Mouse (Mus musculus) neural tube, embryonic 11.5 days (tissue): ENCODE measurements around the gene Ism2. TPM values are rescaled to one million over a fixed set of nuclear protein-coding genes. Genes with fewer than 3 reads are reported as not detected.

Experiments
- ATAC-seq: fragments of 200-750 bp; cut with Nextera tagmentation; 2 replicates; pipeline ENCODE4 v1.8.0; 2017; ENCODE audit warnings: moderate number of reproducible peaks, mild to moderate bottlenecking, moderate TSS enrichment, moderate library complexity; ENCODE audit not compliant: insufficient read depth, low FRiP score, low TSS enrichment
- DNase-seq: peaks from one replicate; pipeline ENCODE4 v3.0.0-alpha.2; 2015; ENCODE audit warnings: low spot score
- H3K27ac ChIP-seq: fragments of 300-500 bp; sonication (generic); 2 replicates; pipeline ENCODE4 v1.5.1; 2014; ENCODE audit warnings: low read depth, mild to moderate bottlenecking, low read length
- H3K27me3 ChIP-seq: fragments of 300-500 bp; sonication (generic); 2 replicates; pipeline ENCODE4 v1.6.1; 2014; ENCODE audit warnings: mild to moderate bottlenecking, low read length, mixed read lengths; ENCODE audit not compliant: control insufficient read depth, insufficient read depth
- H3K36me3 ChIP-seq: fragments of 300-500 bp; sonication (generic); 2 replicates; pipeline ENCODE4 v1.6.1; 2014; ENCODE audit warnings: mild to moderate bottlenecking, low read length, moderate library complexity, mixed read lengths; ENCODE audit not compliant: control insufficient read depth, insufficient read depth
- H3K4me1 ChIP-seq: fragments of 300-500 bp; sonication (generic); 2 replicates; pipeline ENCODE4 v1.6.1; 2014; ENCODE audit warnings: low read length, mixed read lengths; ENCODE audit not compliant: control insufficient read depth, insufficient read depth
- H3K4me2 ChIP-seq: fragments of 300-500 bp; sonication (generic); 2 replicates; pipeline ENCODE4 v1.6.1; 2014; ENCODE audit warnings: low read depth, mild to moderate bottlenecking, moderate library complexity
- H3K4me3 ChIP-seq: fragments of 300-500 bp; sonication (generic); 2 replicates; pipeline ENCODE4 v1.5.1; 2014; ENCODE audit warnings: low read depth, low read length
- H3K9ac ChIP-seq: fragments of 300-500 bp; sonication (generic); 2 replicates; pipeline ENCODE4 v1.6.1; 2014; ENCODE audit warnings: mild to moderate bottlenecking, low read length
- H3K9me3 ChIP-seq: fragments of 300-500 bp; sonication (generic); 2 replicates; pipeline ENCODE4 v1.6.1; 2016; ENCODE audit warnings: low read length; ENCODE audit not compliant: control insufficient read depth
- WGBS: fragments of 180-500 bp; shearing (Covaris S2); extraction: QIAGEN DNeasy Blood & Tissue Kit; methylation state at CpG from one replicate; pipeline ENCODE4 v1.1.7; 2014; 5-methylcytosine and 5-hydroxymethylcytosine counted together
- microRNA-seq: library from miRNA; unstranded; fragments of <30 nt; microRNA quantifications from one replicate; pipeline ENCODE4, GENCODE M21; 2016
- polyA plus RNA-seq: library from polyadenylated mRNA; unstranded; fragments of >200 nt; fragmentation: Nextera tagmentation; extraction: Ambion mirVana; gene quantifications from 2 replicates; pipeline ENCODE4 v1.2.1, GENCODE M21; 2014

Ism2 gene
- polyA plus RNA-seq, 1 experiment from 2014 or later = 0.94 TPM

- Histone ChIP-seq H3K9ac (no peak overlapping the region), H3K4me1 (no peaks in the 10 kb centered on the region), H3K27ac (no peak overlapping the region), H3K4me2 (no peak overlapping the region), H3K36me3 (peaks cover 13% of the 10 kb centered on the region), H3K27me3 (no peaks in the 10 kb centered on the region), H3K4me3 (no peak overlapping the region), H3K9me3 (no peaks in the 10 kb centered on the region)
- 81% methylated on average over 5 of the region's 5 CpGs for WGBS
- DNase-seq = no peak
- ATAC-seq = no peak
Measured at GRCm38 (mm10) chr12:87236882-87237483, 62.5 kb downstream of the Ism2 start.

- DNase-seq = no peak
- Histone ChIP-seq H3K36me3 (no peaks in the 10 kb centered on the region), H3K4me1 (no peaks in the 10 kb centered on the region), H3K4me3 (no peak overlapping the region), H3K9ac (no peak overlapping the region), H3K27ac (no peak overlapping the region), H3K4me2 (no peak overlapping the region), H3K9me3 (no peaks in the 10 kb centered on the region), H3K27me3 (no peaks in the 10 kb centered on the region)
- no peak for ATAC-seq
Measured at GRCm38 (mm10) chr12:87230379-87230895, 69.1 kb downstream of the Ism2 start.

- Histone ChIP-seq H3K4me1 (no peaks in the 10 kb centered on the region), H3K4me2 (no peak overlapping the region), H3K27me3 (no peaks in the 10 kb centered on the region), H3K4me3 (no peak overlapping the region), H3K27ac (no peak overlapping the region), H3K36me3 (no peaks in the 10 kb centered on the region), H3K9ac (no peak overlapping the region), H3K9me3 (no peaks in the 10 kb centered on the region)
- ATAC-seq = no peak
- 93% methylated on average over 2 of the region's 2 CpGs for WGBS
- DNase-seq = no peak
Measured at GRCm38 (mm10) chr12:87229633-87230032, 69.9 kb downstream of the Ism2 start.

Small RNA genes lying within 50 kb of the gene (microRNA-seq; reads per million reads assigned to microRNA genes)
- not detected for gene Gm47293

Other genes starting within 250 kb of the Ism2 start
- 0.24 and 0.56 TPM in 2 replicates for gene Ngb, start 197.2 kb downstream of the Ism2 start, polyA plus RNA-seq
- gene Gstz1, start 152.5 kb downstream of the Ism2 start, polyA plus RNA-seq = 31.8 and 31.9 TPM in 2 replicates
- 14.3 and 17.6 TPM in 2 replicates for gene Pomt2, start 151.7 kb downstream of the Ism2 start, polyA plus RNA-seq
- gene Samd15, start 100.0 kb downstream of the Ism2 start, polyA plus RNA-seq = 0.77 and 1.8 TPM in 2 replicates
- gene Tmed8, start 99.3 kb downstream of the Ism2 start, polyA plus RNA-seq = 4.7 and 5.0 TPM in 2 replicates
- 0.78 and 1.6 TPM in 2 replicates for gene Noxred1, start 61.0 kb downstream of the Ism2 start, polyA plus RNA-seq
- gene Vipas39, start 33.4 kb downstream of the Ism2 start, polyA plus RNA-seq = 62.5 and 62.9 TPM in 2 replicates
- gene Ahsa1, start 33.2 kb downstream of the Ism2 start, polyA plus RNA-seq = 224 and 233 TPM in 2 replicates
- 55.5 and 70.0 TPM in 2 replicates for gene Sptlc2, start 88.7 kb upstream of the Ism2 start, polyA plus RNA-seq
- 287 and 298 TPM in 2 replicates for gene Slirp, start 144.2 kb upstream of the Ism2 start, polyA plus RNA-seq
- gene Alkbh1, start 144.3 kb upstream of the Ism2 start, polyA plus RNA-seq = 45.6 and 47.0 TPM in 2 replicates
- 159 and 164 TPM in 2 replicates for gene Snw1, start 172.6 kb upstream of the Ism2 start, polyA plus RNA-seq
- not detected in 2 replicates for gene Gm5788, start 195.0 kb upstream of the Ism2 start, polyA plus RNA-seq
- gene Gm8300, start 214.6 kb upstream of the Ism2 start, polyA plus RNA-seq = not detected in 2 replicates